8 mouse cellular contexts compared by ENCODE assay signal in genomic region chr14:103694295-103694694, GRCm38 (mm10). TPM values are rescaled to one million over a fixed set of nuclear protein-coding genes. Genes with fewer than 3 reads are reported as not detected.
DNase-seq lines count a peak whose midpoint lies in the region; ATAC-seq lines count a peak whose summit lies in the region.

No protein-coding gene starts in this region.

- peaks cover 16% of the 10 kb centered on the region for H3K36me3 ChIP-seq in hindbrain, embryonic 16.5 days (ENCODE audit: control insufficient read depth, insufficient read depth, low read length)

- peak; percentile 12 for DNase-seq in gastrocnemius, postnatal 10 days
- DNase-seq in gastrocnemius, postnatal 4 days (ENCODE audit: low spot score in 2 of 2): no peak
- DNase-seq in 3T3-L1 (ENCODE audit: low read depth, low spot score) (peak; percentile 54), adipocyte (ENCODE audit: low spot score) (peak; percentile 44)
- peak; percentile 74 for DNase-seq in embryo, embryonic 10 days (ENCODE audit: low spot score)
- DNase-seq in lung, postnatal 14 days: peak; percentile 54
- DNase-seq in retina, embryonic 14.5 days (ENCODE audit: low spot score): peak; percentile 83

- H3K27me3 ChIP-seq in hindbrain, embryonic 16.5 days (replicated peaks; ENCODE audit: control insufficient read depth, insufficient read depth, low read length): no peaks in the 10 kb centered on the region

- no peaks in the 10 kb centered on the region for H3K4me1 ChIP-seq in hindbrain, embryonic 16.5 days (ENCODE audit: control insufficient read depth, insufficient read depth, low read depth, low read length)

- peak; percentile 60; the same call in 1 of the 2 replicates for ATAC-seq in hindbrain, embryonic 16.5 days

- H3K27ac ChIP-seq in hindbrain, embryonic 16.5 days (ENCODE audit: low read depth, low read length): no peak overlapping the region

- no peak overlapping the region for H3K4me2 ChIP-seq in hindbrain, embryonic 16.5 days (ENCODE audit: low read length)

- no peak overlapping the region for H3K4me3 ChIP-seq in hindbrain, embryonic 16.5 days (ENCODE audit: low read length)

- H3K9ac ChIP-seq in hindbrain, embryonic 16.5 days (ENCODE audit: low read depth, low read length): no peak overlapping the region

- WGBS in hindbrain, embryonic 16.5 days: 44% methylated on average over 1 of the region's 1 CpGs

- no peaks in the 10 kb centered on the region for H3K9me3 ChIP-seq in hindbrain, embryonic 16.5 days (ENCODE audit: control insufficient read depth, low read length)

RNA-seq across cellular contexts. Expression of gene Slain1, which starts 44.3 kb away (rescaled TPM):
- total RNA-seq in gastrocnemius, postnatal 10 days (2021): under 1 TPM; 0.19 to 0.29 TPM
- total RNA-seq in gastrocnemius, postnatal 4 days (2021): under 1 TPM; 0.44 to 0.47 TPM
- 5.3 and 8.8 TPM in 2 replicates for polyA plus RNA-seq in hindbrain, embryonic 16.5 days (2015; fragmentation: Nextera tagmentation; extraction: Ambion mirVana)

Comparison
In these comparisons a context has a peak if more than half of its experiments do, and no peak if none do; other contexts are left out.
1. DNase-seq: peak in gastrocnemius, postnatal 10 days (single experiment), 3T3-L1 (single experiment), adipocyte (single experiment), embryo, embryonic 10 days (single experiment), lung, postnatal 14 days (single experiment) and retina, embryonic 14.5 days (single experiment); none in gastrocnemius, postnatal 4 days (0 of 2).